Mouse (Mus musculus) heart, adult 9 months (tissue): ENCODE results near the gene Letmd1.
"Not testable (repeated sequence)": the region's sequence is repeated elsewhere in the genome, so short reads cannot be mapped to it uniquely, and the experiment has no call there.

Experiments used
- DNase-seq, 2 experiments: peaks; one replicate each; pipeline ENCODE4 v3.0.0; 2022; ENCODE audit warnings: low spot score in 2 of 2

Gene Letmd1

GRCm38 (mm10) chr15:100451245-100451644 is 17.6 kb upstream of the Letmd1 start:
- peak; percentile 31 to 54 for DNase-seq

- DNase-seq = no peak
Measured at GRCm38 (mm10) chr15:100452486-100452885, 16.3 kb upstream of the Letmd1 start.

DNA sequence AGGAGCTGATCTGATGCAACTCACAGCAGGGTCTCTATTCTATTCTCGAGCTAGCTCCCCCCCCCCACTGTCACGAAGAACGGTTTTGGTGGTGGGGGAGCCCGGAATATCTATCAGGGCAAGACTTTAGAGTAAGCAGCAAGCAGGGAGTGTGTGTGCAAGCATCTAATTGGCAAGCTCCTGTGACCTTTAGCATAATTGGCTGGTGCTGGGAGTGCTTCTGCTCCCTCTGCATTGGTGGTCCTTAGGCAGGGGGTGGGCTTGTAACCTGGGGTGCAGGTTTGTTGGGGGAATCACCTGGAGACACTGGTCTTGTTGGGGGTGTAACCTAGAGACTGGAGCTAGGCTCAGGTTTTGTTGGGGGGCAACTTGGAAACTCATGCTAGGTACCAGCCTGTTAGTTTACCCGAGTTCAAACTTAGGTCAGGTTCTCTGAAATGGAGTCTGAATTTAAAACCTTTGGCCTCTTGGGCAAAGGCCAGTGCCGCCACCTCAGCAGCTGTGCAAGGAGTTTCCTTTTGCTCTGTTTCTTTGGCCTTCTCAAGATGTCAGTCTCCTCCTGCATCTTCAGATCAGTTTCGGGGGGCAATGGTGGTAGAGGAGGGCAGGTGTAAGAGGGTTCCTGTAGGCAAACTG is 12.3 kb upstream of the Letmd1 start:
- DNase-seq = no peak

GRCm38 (mm10) chr15:100457340-100457739 is 11.5 kb upstream of the Letmd1 start:
- DNase-seq = peak; percentile 22 to 45

DNA sequence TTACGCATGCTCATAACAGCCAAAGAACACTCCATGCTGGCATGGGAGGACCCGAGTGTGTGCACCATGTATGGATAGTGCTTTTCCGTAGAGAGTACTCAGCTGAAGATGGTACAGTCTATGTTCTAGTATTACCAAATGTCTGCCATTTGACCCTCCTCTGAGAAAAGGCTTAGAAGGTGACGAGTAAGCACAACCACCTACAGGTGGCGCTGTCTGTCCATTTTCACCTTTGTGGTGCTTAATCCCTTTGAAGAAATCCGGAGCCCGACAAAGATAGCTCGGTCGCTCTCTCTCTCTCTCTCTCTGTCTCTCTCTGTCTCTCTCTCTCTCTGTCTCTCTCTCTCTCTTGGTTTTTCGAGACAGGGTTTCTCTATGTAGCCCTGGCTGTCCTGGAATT is 10.8 kb upstream of the Letmd1 start:
- peak in 1 of 2 experiments; percentile 17 for DNase-seq

DNA sequence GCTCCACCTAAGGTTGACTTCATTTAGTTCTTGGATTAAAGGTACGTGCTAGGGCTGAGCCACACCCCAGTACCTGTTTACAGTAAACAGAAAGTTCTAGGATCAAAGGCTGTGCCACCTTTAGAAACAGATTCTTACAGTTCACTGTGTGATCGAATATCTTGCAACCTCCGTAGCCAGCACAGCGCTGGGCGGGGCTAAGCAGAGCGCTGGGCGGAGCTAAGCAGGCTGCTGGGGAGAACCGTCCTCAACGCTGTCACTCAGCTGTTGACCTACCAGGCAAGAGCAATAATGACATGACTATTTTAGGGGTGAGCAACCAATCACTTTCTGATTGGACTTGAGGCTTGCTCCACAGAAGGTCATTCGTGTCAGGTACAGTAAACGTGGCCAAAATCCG is 7.9 kb upstream of the Letmd1 start:
- DNase-seq = no peak

- DNase-seq = no peak
Measured at GRCm38 (mm10) chr15:100461646-100462045, 7.2 kb upstream of the Letmd1 start.

DNA sequence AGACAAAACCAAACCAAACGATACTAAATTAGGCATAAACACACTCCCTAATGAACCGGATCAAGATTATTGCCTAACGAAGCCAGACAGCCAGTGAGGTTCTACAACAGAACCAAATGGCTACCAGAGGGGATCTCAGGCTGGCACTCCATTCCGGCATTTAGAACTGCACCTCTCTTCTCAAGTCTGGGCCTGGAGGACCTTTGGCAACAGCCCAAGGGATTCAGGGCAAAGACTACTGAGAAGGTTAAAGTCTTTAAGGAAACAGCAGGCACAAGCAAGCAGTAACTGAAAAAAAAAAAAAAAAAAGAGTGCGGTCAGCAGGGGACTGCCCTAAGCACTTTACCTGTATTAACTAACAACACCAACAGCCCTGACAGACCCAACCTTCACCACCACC is 6.7 kb upstream of the Letmd1 start:
- no peak for DNase-seq

DNA sequence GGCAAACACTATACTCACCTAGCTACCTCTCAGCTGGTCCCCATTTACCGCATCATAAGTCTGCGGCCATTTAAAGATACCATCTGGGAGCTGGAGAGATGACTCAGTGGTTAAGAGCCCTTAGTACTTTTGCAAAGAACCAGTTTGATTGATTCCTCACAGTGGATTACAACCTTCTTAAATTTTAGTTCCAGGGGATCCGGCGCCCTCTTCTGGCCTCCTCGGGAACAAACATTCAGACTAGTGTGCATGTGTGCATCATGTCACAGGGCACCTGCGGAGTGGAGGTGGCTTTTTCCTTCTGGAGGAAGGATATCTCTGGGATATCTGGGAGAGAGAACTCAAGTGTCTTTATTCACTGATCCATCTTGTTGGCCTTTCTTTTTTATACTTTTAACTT is 5.1 kb upstream of the Letmd1 start:
- peak in 1 of 2 experiments; percentile 45 for DNase-seq

DNA sequence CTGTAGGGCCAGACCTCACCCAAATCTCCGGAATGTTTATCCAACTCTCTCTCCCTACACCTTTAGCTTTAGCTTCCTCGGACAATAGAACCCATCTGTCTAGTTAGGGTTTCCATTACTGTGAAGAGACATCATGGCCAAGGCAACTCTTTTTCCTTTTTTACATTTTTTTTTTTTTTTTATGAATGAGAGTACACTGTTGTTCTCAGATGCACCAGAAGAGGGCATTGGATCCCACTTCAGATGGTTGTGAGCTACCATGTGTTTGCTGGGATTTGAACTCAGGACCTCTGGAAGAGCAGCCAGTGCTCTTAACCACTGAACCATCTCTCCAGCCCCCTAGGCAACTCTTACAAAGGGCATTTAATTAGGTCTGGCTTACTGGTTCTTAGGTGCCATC is 3.4 kb upstream of the Letmd1 start:
- DNase-seq = no peak

- no peak for DNase-seq
Measured at GRCm38 (mm10) chr15:100467738-100468137, 1.1 kb upstream of the Letmd1 start.

GRCm38 (mm10) chr15:100469189-100469545 is 344 bp downstream of the Letmd1 start:
- no peak for DNase-seq

DNA sequence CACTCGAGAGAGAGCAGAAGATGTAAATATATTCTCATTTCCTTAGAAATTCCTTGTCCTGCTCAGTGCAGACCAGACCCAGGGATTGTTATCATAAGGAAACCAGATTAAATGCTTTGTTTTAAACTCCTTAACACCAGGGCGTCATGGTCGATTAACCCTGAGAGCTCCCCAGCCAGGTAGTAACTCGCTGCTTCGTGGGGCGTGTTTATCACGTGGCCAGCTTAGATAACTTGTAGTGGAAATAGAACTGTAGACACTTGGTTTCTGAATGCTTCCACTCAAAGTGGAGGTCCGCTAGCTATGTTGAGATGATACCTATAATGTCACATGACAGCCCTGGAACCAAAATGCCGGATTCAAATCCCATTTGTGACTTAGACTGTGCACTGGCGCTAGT is 1.2 kb downstream of the Letmd1 start:
- no peak for DNase-seq

DNA sequence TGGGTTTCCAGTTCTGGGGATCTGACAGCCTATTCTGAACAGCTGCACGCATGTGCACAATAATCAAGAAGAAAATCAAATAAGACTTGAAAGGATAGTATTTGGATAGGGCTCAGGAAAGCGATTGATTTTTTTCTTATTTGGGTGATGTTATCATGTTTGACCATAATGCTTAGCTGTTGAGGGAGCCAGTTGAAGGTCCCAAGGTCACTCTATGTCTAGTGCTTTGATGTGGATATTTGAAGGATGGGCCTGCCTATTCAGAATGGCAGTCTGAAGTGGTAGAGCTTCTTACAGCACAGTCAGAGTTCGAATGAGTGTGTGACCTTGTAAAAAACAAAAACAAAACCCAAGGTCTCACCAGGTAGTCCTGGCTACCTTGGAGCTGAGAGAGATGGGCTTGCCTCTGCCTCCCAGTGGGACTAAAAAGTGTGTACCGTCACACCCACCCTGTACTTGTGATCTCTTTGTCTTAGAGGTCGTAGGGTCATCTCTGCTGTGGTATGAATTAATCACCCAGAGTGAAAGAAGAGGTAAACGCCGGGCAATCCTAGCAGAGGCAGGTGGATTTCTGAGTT is 5.2 kb downstream of the Letmd1 start:
- no peak for DNase-seq

DNA sequence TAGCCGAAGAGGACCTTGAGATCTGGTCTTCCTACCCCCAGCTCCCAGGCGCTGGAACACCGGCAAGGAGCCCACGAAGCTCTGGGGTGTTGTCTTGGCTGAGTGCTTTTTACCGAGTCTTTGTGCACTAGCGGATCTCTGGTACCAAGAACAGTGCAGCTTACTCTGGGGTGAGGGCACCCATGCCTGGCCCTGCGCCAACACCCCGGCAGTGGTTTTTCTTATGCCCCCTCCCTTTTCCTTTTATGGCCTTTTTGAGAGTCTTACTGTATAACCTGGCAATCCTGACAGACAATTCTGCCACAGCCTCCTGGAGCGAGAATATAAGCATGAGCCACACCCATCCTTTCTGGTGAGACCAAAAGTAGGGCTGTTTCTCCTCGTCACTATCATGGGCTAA is 9.5 kb downstream of the Letmd1 start:
- no peak for DNase-seq

DNA sequence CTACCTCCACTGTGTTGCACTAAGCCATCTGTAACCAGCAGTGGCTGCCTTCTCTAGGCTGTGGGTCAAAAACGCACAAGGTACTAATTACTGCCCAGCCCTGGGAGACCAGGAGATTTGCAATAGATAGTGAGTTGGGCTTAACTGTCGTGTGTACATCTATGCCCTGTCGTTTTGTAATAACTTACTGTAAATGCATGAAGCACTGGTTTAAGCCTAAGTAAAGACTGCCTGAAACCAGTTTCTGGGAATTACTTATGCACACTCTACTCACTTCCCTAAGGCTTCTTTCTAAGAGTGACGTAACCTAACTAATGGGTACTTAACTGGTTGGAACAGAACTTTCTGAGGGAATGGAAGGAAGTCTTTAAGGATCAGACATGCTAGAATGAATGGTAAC is 10.1 kb downstream of the Letmd1 start:
- DNase-seq = no peak

DNA sequence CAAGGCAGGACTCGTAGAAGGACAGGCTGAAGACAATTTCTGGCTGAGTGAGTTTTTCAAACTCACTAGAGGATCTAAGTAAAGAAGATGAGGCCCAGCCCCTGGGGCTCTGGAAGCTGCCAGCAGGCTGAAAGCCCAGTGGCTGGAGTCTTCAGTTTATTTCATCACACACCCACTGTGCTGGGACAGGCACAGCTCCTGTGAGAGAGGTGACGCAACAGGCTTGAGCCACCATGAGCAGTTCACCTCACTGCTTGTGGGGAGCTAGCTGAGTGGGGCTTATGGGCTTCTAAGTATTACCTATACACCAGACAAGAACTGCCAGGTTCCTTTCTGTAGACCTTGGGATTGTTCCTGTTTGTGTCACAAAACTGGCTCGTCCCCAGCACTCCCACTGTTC is 16.8 kb downstream of the Letmd1 start:
- DNase-seq = peak in 1 of 2 experiments; percentile 31

DNA sequence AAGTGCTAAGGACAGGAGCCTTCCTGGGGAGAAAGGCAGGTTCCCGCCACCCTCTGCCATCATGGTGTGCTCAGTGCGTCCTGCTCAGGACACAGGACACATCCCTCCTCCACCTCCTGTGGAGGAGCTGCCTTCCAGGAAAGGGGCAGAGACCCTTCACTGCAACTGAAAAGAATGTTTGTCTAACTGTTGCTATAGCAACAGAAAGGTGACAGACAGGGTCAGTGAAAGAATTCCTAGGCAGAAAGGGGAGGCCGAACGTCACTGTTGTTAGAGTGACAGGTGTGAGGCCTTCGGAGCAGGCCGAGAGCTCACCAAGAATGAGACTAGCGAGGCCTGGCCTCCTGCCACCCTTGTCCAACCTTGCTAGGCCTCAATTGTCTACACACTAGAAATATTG is 17.6 kb downstream of the Letmd1 start:
- DNase-seq = no peak

GRCm38 (mm10) chr15:100487050-100487449 is 18.2 kb downstream of the Letmd1 start:
- DNase-seq = no peak

GRCm38 (mm10) chr15:100488297-100488696 is 19.5 kb downstream of the Letmd1 start:
- not testable (repeated sequence) for DNase-seq

- DNase-seq = no peak
Measured at GRCm38 (mm10) chr15:100489263-100489662, 20.4 kb downstream of the Letmd1 start.

DNA sequence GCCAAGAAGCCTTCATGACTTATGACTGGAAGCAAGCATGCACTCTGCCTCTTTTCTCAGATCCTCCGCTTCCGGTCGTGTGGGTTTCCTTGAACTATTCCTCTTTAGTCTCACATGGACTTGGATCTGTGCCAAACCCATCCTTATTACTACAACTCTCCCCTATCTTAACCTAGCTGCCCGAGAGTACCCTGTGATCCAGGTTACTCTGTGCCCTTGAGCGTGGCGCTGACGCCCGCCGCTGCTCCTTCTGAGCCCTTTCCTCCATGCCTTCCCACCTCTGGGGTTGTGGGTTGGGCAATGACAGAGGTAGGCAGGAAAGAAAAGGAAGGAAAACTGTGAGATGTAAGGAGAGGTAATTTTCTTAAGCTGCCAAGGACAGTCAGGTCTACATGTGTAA is 23.1 kb downstream of the Letmd1 start:
- DNase-seq = no peak

GRCm38 (mm10) chr15:100494647-100495046 is 25.8 kb downstream of the Letmd1 start:
- peak in 1 of 2 experiments; percentile 8 for DNase-seq

DNA sequence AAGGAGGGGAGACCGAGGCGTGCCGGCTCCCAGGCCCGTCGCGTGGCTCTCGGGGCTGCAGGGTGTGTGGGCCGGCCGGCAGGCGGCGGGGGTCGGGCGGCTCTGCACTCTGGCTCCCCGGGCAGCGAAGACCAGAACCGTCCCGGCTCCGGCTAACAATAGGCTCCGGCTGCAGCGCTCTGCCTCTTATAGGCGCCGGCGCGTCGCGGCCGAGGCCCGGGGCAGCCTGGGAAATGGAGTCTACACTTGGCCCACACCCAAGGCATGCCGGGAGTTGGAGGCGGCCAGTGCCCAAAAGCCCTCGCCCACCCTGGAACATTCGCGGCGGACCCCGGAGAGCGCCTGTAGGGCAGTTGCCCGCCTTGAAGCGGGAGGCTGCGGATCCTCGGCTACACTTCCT is 26.3 kb downstream of the Letmd1 start, which contains the start of gene Csrnp2:
Gene Csrnp2 (minus strand): TSS at position 387 of the 400 bp plus-strand sequence.
- peak; percentile 90 to 91 for DNase-seq
